Mouse (Mus musculus) G1E (cell line): Measurements from ENCODE around the gene Cep55.

Experiments
- CTCF ChIP-seq: IDR thresholded peaks from 2 replicates; pipeline ENCODE4 v1.5.1; 2012; ENCODE audit warnings: low read depth, low read length, inconsistent platforms, mixed read lengths
- GATA1 ChIP-seq: IDR thresholded peaks from 2 replicates; pipeline ENCODE4 v1.6.1; 2012; ENCODE audit warnings: borderline replicate concordance, low read length, inconsistent platforms, mixed read lengths

- TF ChIP-seq CTCF (no peak), GATA1 (no peak)
These were observed 24.1 kb upstream of the Cep55 start for GRCm38 (mm10) chr19:38030673-38031137.
